Mouse (Mus musculus): ENCODE data around the gene Gm19935.

Gm19935 gene

GRCm38 (mm10) chr8:90828987-90829740, 12.0 kb upstream of the Gm19935 start:
- DNase-seq: no peak

DNA sequence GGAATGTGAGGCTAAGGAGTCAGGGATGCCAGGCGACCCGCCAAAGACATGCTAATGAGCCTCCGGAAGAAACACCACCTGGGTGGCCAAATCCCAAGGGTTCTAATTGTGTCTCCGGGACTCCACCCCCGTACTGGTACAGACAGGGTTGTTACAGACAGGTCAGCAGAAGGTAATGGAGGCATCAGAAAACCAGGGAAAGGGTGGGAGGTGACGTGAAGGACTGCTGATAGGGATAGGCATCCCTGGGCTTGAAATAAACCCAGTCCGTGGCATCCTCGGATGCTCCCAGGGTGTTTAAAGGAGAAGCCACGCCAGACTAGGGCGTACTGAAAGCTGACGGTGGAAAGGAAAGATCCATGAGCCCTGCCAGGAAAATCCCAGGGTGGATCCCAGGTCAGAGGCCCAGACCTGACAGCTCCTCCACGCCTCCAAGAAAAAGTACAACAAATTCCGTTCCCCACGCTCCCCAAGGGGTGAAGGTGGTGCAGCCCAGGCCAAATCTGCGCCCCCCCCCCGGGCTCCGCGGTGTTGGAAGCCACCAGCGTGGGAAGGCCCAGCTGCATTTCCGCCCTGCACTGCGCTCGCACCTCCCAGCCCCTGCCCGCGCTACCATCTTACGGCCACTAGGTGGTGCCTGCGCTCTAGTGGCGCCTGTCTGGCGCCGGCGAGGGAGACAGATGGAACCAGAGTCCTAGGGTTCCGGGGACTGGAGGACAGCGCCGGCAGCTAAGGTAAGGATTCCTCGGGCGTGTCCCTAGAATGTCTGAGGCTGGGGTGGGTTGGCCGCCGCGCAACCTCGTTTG, 11.2 kb upstream of the Gm19935 start, which contains the start of gene Chd9:
Gene Chd9 (plus strand): TSS at position 172 of the 806 bp plus-strand sequence.
- peak; percentile 97 for DNase-seq

DNA sequence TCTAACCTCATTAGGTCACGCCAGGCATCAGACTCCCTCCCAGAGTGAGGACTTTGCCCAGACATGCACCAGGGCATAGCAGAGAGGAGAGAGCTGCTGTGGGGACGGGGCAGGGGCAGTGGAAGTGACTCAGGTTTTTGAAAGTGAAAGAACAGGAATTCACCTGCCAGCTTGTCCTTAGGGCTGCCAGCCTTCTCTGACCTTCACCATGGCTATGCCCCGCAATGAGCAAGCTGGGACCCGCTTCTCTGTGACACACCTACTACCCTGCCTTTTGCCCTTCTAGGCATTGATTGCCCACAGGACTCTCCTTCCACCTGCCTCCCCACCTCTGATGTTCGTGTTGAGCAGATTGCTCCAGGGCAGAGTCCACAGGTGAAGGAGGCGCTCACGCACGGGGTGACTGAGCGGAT, 8.3 kb upstream of the Gm19935 start:
- DNase-seq: no peak

DNA sequence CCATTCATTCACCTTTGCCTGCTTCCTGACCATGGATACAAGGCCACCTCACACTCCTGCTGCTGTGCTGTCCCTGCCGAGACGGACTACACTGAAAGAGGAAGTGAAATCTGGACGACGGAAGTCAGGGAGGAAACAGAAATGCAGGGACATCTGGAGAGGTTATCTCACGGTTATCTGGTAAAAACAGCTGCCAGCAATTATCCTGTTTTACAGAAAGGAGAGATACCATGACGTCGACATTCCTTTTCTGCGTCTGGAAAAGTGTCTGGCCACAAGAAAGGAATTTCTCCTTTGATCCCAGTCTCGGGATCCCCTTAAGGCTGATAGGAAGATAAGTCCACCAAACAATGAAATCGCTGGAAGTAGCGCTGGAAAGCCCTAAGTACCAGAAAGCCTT, 5.2 kb upstream of the Gm19935 start:
- no peak for DNase-seq

GRCm38 (mm10) chr8:90820321-90820696, 3.1 kb upstream of the Gm19935 start:
- no peak for DNase-seq

GRCm38 (mm10) chr8:90819561-90820320, 2.5 kb upstream of the Gm19935 start:
- no peak for DNase-seq

DNA sequence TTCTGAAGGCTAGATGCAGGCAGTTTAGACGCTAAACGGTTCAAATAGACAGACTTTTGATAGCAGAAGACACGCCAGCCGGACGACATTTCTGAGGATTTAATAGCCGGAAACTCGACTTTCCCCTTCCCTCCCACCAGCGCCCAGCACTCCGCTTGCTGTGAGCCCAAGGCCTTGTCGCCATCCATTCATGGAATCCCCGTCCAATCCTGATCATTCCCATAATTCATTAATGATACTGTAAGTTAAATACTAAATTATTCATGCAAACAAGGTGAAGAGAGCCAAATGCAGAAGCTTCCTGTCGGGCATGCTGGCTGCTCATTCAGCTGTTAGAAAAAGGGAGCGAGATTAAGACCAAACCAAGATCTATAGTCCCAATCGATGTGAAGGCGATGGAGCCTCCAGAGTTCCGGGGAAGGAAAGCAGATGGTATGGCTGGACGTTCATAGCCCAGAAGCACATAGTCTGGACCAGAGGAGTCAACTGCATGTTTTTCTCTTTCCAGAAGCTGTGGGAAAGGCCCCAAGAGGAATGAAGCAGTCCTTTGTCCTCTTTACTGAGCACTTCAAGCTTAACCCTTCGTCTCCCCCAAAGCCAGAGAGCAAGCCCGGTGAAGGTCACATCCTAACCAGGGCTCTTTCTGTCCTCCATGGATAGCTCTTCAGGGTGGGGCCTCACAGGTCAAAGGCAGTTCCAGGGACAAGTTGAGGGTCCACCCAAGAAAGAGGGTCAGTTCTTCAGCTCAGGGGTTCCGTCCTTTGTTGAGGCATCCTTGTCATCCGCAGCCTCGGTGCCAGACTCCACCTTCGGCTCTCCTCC, 921 bp downstream of the Gm19935 start:
- no peak for DNase-seq

- DNase-seq: no peak
Observed at GRCm38 (mm10) chr8:90813602-90814320, 3.4 kb downstream of the Gm19935 start.

DNA sequence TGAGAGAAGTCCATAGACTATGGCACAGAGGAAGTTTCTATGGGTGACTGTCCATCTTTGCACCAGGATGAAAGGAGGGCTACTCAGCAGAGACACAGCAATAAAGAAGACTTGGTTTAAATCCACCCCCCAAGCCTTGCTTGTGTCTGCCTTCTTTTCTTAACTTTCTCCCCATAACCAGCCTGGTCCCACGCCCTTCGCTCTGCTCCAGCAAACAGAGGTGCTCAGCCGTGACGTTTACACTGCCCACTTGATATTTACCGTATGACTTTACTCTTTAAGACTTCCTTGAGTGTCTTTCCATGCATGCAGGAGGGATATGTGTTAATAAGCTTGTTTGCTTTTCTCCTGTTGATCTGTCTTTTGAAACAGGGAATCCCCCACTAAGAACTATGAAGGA, 17.7 kb downstream of the Gm19935 start:
- no peak for DNase-seq

GRCm38 (mm10) chr8:90794990-90795861, 22.0 kb downstream of the Gm19935 start:
- DNase-seq: peak; percentile 31

DNA sequence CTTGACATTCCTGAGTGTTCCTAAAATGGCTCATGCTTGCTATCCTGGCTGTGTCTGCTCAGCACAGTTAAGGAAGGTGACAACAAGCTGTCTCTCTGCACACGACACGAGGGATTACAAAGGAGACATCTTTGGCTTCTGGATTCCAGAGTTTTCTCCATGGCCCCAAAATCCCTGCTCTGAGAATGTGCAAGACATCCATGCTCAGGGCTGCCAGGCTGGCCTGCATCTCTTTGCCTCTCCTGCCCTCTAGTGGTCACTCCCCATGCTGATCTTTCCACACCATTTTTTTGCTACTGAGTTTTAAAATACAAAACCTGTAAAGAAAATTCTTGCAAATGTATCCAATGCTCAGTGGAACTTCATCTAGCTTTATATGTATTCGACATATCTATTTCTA, 23.5 kb downstream of the Gm19935 start:
- DNase-seq: peak; percentile 68

GRCm38 (mm10) chr8:90791616-90792015, 25.6 kb downstream of the Gm19935 start:
- no peak for DNase-seq

GRCm38 (mm10) chr8:90769791-90770190, 47.4 kb downstream of the Gm19935 start:
- DNase-seq: no peak
